Mouse (Mus musculus): ENCODE results near the gene Cfap65.
A peak's percentile ranks its signal among the peaks of the same experiment; 100 is the strongest.

DNA sequence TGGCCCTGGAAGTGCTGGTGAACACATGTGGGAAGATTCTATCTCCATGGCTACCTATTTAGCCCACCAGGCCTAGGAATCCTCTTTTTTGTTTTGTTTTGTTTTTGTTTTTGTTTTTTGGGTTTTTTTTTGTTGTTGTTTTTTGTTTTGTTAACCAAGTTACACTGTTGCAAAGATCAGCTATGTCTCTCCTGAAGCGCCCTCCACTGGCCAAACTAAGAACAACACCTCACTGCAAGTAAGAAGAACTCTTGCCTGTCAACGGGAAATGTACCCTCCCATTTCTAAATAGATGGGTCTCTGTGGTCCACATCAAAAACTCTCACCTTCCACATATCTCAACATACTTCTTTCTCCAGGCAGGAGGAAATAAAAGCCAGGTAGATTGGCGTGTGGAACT lies 33.7 kb downstream of the Cfap65 start:
- TF ChIP-seq CTCF (IDR thresholded peaks at IDR 0.05; ENCODE audit: extremely low read depth, insufficient read depth, low read length) (peak; percentile 52), POLR2A (IDR thresholded peaks at IDR 0.05; ENCODE audit: extremely low read depth, insufficient read depth, low read length) (no peak)
